ENCODE assay signal across 29 mouse cellular contexts in genomic region chr10:112893622-112894252, GRCm38 (mm10). TPM values are rescaled to one million over a fixed set of nuclear protein-coding genes. Genes with fewer than 3 reads are reported as not detected.
DNase-seq lines count a peak whose midpoint lies in the region; ATAC-seq and TF ChIP-seq lines count a peak whose summit lies in the region.
"Had no signal": no experiment of that assay in that cellular context is flagged by ENCODE, and none has a peak within 500 bp of the region (broad histone marks: within the 10 kb centered on the region; RNA-seq: fewer than 3 reads in every experiment).

No protein-coding gene starts in this region.

- in situ Hi-C loops in CH12.LX (cut with MboI; ENCODE audit: low pct_ligation_motif_present, low pct_unique_long_range_greater_than_20kb, low sequenced_read_pairs) = no loop called here

- ATAC-seq in lung, embryonic 15.5 days (ENCODE audit: borderline replicate concordance, extremely low read depth, low FRiP score, low TSS enrichment) = peak; percentile 42; the same call in 1 of the 2 replicates
- ATAC-seq: activated CD4-positive, CD25-positive, alpha-beta regulatory T cell, adult 4 months; CD4-positive, CD25-positive, alpha-beta regulatory T cell, adult 4 months; forebrain, embryonic 15.5 days; hindbrain, postnatal 0 days had no signal

- no peaks in the 10 kb centered on the region for H3K4me1 ChIP-seq in lung, embryonic 15.5 days
- peaks cover 4 to 8% of the 10 kb centered on the region in 2 experiments; a peak in 2 of 4 replicates for H3K4me1 ChIP-seq in CH12.LX (ENCODE audit: control insufficient read depth in 1 of 2, insufficient read depth in 2 of 2)
- H3K4me1 ChIP-seq in midbrain, embryonic 10.5 days = no peaks in the 10 kb centered on the region
- H3K4me1 ChIP-seq: embryonic facial prominence, embryonic 13.5 days; forebrain, embryonic 12.5 days; forebrain, embryonic 15.5 days; heart, embryonic 10.5 days; heart, embryonic 13.5 days had no signal

- no peaks in the 10 kb centered on the region for H3K79me2 ChIP-seq in CH12.LX (replicated peaks; ENCODE audit: control insufficient read depth, extremely low read depth, insufficient read depth, poor library complexity, severe bottlenecking)

- dilution Hi-C loops in CH12.LX (cut with MboI; ENCODE audit: extremely low pct_ligation_motif_present, extremely low pct_unique_long_range_greater_than_20kb, low sequenced_read_pairs) = no loop called here

- H3K4me3 ChIP-seq in lung, embryonic 15.5 days = no peak overlapping the region
- H3K4me3 ChIP-seq in CH12.LX (replicated peaks in 1 of 3; ENCODE audit: low read depth in 2 of 3, low read length in 2 of 3, poor library complexity in 1 of 3) = peak overlapping the region in 1 of 3 experiments; percentile 57
- H3K4me3 ChIP-seq in midbrain, embryonic 10.5 days = no peak overlapping the region
- H3K4me3 ChIP-seq: embryonic facial prominence, embryonic 10.5 days; embryonic facial prominence, embryonic 13.5 days; erythroblast, embryonic 14.5 days; forebrain, embryonic 12.5 days; forebrain, embryonic 15.5 days; heart, adult 2 months; heart, embryonic 10.5 days; heart, embryonic 13.5 days had no signal

- no peak overlapping the region for H3K9ac ChIP-seq in lung, embryonic 15.5 days
- H3K9ac ChIP-seq in CH12.LX (ENCODE audit: insufficient read depth, low read depth) = peak overlapping the region; percentile 44; the same call in 1 of the 2 replicates
- H3K9ac ChIP-seq: embryonic facial prominence, embryonic 13.5 days; forebrain, embryonic 12.5 days; forebrain, embryonic 15.5 days; heart, embryonic 13.5 days; hindbrain, embryonic 14.5 days had no signal

- no peaks in the 10 kb centered on the region for H3K36me3 ChIP-seq in lung, embryonic 15.5 days
- no peaks in the 10 kb centered on the region for H3K36me3 ChIP-seq in CH12.LX (replicated peaks in 1 of 2; ENCODE audit: control insufficient read depth in 1 of 2, insufficient read depth in 1 of 2, low read length in 1 of 2)
- no peaks in the 10 kb centered on the region for H3K36me3 ChIP-seq in midbrain, embryonic 10.5 days
- H3K36me3 ChIP-seq: embryonic facial prominence, embryonic 10.5 days; embryonic facial prominence, embryonic 13.5 days; forebrain, embryonic 12.5 days; forebrain, embryonic 15.5 days; heart, embryonic 10.5 days; heart, embryonic 13.5 days had no signal

- no peak for TF ChIP-seq CTCF in CH12.LX (conservative IDR thresholded peaks at IDR 0.05 in 1 of 2, IDR thresholded peaks at IDR 0.05 in 1 of 2; ENCODE audit: low read depth in 2 of 2, low read length in 2 of 2)

- H3K4me2 ChIP-seq in lung, embryonic 15.5 days = 0 out of 2 replicates have a peak overlapping the region, but pooled peaks have one; percentile 20
- H3K4me2 ChIP-seq in CH12.LX (ENCODE audit: insufficient read depth, low read depth, poor library complexity, severe bottlenecking) = peak overlapping the region; percentile 95
- H3K4me2 ChIP-seq: embryonic facial prominence, embryonic 13.5 days; forebrain, embryonic 12.5 days; forebrain, embryonic 15.5 days; heart, embryonic 13.5 days; hindbrain, embryonic 14.5 days had no signal

- no peak for DNase-seq in lung, postnatal 14 days
- DNase-seq in CH12.LX (ENCODE audit: extremely low read depth) = no peak
- DNase-seq in lung, postnatal 25 days (ENCODE audit: low spot score) = peak; percentile 5
- DNase-seq in midbrain, embryonic 10.5 days (ENCODE audit: low spot score) = no peak
- DNase-seq in frontal cortex, adult 2 months (ENCODE audit: extremely low spot score in 1 of 2, low spot score in 1 of 2) = no peak
- DNase-seq: adrenal gland, adult 8-10 months; adrenal gland, postnatal 25 days; cerebellum, adult 11-12 months; cerebellum, adult 8-10 months; cerebellum, postnatal 10 days; cerebellum, postnatal 36 days; embryo, embryonic 11 days; gastrocnemius, postnatal 10 days; gastrocnemius, postnatal 36 days; heart, adult 2 months; heart, postnatal 14 days; heart, postnatal 4 days had no signal

- no peaks in the 10 kb centered on the region for H3K9me3 ChIP-seq in lung, embryonic 15.5 days
- no peaks in the 10 kb centered on the region for H3K9me3 ChIP-seq in CH12.LX (replicated peaks; ENCODE audit: low read length)
- H3K9me3 ChIP-seq in midbrain, embryonic 10.5 days (replicated peaks) = no peaks in the 10 kb centered on the region
- H3K9me3 ChIP-seq: embryonic facial prominence, embryonic 10.5 days; embryonic facial prominence, embryonic 13.5 days; forebrain, embryonic 12.5 days; forebrain, embryonic 15.5 days; heart, embryonic 10.5 days; heart, embryonic 13.5 days had no signal

- TF ChIP-seq POLR2A in CH12.LX (IDR thresholded peaks at IDR 0.05; ENCODE audit: low read depth, low read length) = no peak

- 71% methylated on average over 10 of the region's 10 CpGs for WGBS in lung, embryonic 15.5 days
- WGBS in midbrain, embryonic 10.5 days = 88% methylated on average over 10 of the region's 10 CpGs

- H3K27ac ChIP-seq in lung, embryonic 15.5 days = 0 out of 2 replicates have a peak overlapping the region, but pooled peaks have one; percentile 69
- H3K27ac ChIP-seq in CH12.LX (ENCODE audit: insufficient read depth, low read depth) = no peak overlapping the region
- H3K27ac ChIP-seq in midbrain, embryonic 10.5 days (replicated peaks) = no peak overlapping the region
- H3K27ac ChIP-seq: embryonic facial prominence, embryonic 10.5 days; embryonic facial prominence, embryonic 13.5 days; forebrain, embryonic 12.5 days; forebrain, embryonic 15.5 days; heart, adult 2 months; heart, embryonic 10.5 days; heart, embryonic 13.5 days; hindbrain, embryonic 14.5 days; hindbrain, postnatal 0 days had no signal

- no peaks in the 10 kb centered on the region for H3K27me3 ChIP-seq in lung, embryonic 15.5 days
- H3K27me3 ChIP-seq in CH12.LX (replicated peaks) = no peaks in the 10 kb centered on the region
- no peaks in the 10 kb centered on the region for H3K27me3 ChIP-seq in midbrain, embryonic 10.5 days (ENCODE audit: low read depth, poor library complexity, severe bottlenecking)
- H3K27me3 ChIP-seq: embryonic facial prominence, embryonic 13.5 days; forebrain, embryonic 12.5 days; forebrain, embryonic 15.5 days; heart, embryonic 13.5 days had no signal

- TF ChIP-seq EP300 in CH12.LX (IDR thresholded peaks at IDR 0.05; ENCODE audit: low read length) = no peak

- no peak for TF ChIP-seq RAD21 in CH12.LX (IDR thresholded peaks at IDR 0.05; ENCODE audit: low read depth, low read length)

TF ChIP-seq in CH12.LX, 34 proteins besides CTCF, POLR2A, EP300 and RAD21:
- no peak for TF ChIP-seq KAT2A (IDR thresholded peaks at IDR 0.05; ENCODE audit: insufficient replicate concordance, low read length)
- no peak for TF ChIP-seq GABPA (IDR thresholded peaks at IDR 0.05; ENCODE audit: insufficient replicate concordance, low read depth, low read length)
- TF ChIP-seq JUND (conservative IDR thresholded peaks at IDR 0.05; ENCODE audit: low read depth, low read length) = no peak
- TF ChIP-seq RCOR1 (conservative IDR thresholded peaks at IDR 0.05; ENCODE audit: low read depth, low read length) = no peak
- no peak for TF ChIP-seq POLR2AphosphoS2 (IDR thresholded peaks at IDR 0.05; ENCODE audit: low read depth, low read length)
- TF ChIP-seq ELF1 (IDR thresholded peaks at IDR 0.05; ENCODE audit: low read depth, low read length) = no peak
- no peak for TF ChIP-seq NELFE (IDR thresholded peaks at IDR 0.05; ENCODE audit: low read depth, low read length)
- no peak for TF ChIP-seq BHLHE40 (IDR thresholded peaks at IDR 0.05; ENCODE audit: low read depth, low read length)
- no peak for TF ChIP-seq MAFK (IDR thresholded peaks at IDR 0.05; ENCODE audit: insufficient replicate concordance, low read length)
- no peak for TF ChIP-seq ZC3H11A (IDR thresholded peaks at IDR 0.05; ENCODE audit: low read depth, low read length)
- no peak for TF ChIP-seq MAX (IDR thresholded peaks at IDR 0.05; ENCODE audit: low read length)
- no peak for TF ChIP-seq SMC3 (IDR thresholded peaks at IDR 0.05; ENCODE audit: low read depth, low read length)
- no peak for TF ChIP-seq USF1 (IDR thresholded peaks at IDR 0.05; ENCODE audit: low read depth, low read length)
- TF ChIP-seq TCF12 (IDR thresholded peaks at IDR 0.05; ENCODE audit: low read depth, low read length) = no peak
- no peak for TF ChIP-seq ZKSCAN1 (IDR thresholded peaks at IDR 0.05; ENCODE audit: borderline replicate concordance, low read depth, low read length)

RNA-seq across cellular contexts. Expression of gene Atxn7l3b, which starts 35.1 kb away (rescaled TPM):
- polyA plus RNA-seq in lung, embryonic 15.5 days (2015; fragmentation: Nextera tagmentation; extraction: Ambion mirVana) = 174 TPM in 2 replicates
- total RNA-seq in CH12.LX (2012; rRNA removed) = 34.0 and 39.0 TPM in 2 replicates
- 53.8 and 56.1 TPM in 2 replicates for total RNA-seq in CH12.LX (2014; rRNA removed)
- 47.8 and 55.4 TPM in 2 replicates for polyA plus RNA-seq in CH12.LX (2012; ENCODE audit: insufficient read length, low read depth)
- polyA plus RNA-seq in midbrain, embryonic 10.5 days (2016; fragmentation: Nextera tagmentation; extraction: Ambion mirVana) = 218 and 233 TPM in 2 replicates
- polyA plus RNA-seq in frontal cortex, adult 2 months (2012; rRNA removed) = 86.9 and 92.5 TPM in 2 replicates
